Mouse (Mus musculus): ENCODE data around the gene Tmem119.

The Tmem119 gene

GRCm38 (mm10) chr5:113800280-113800679 lies at the start of gene Tmem119:
Gene Tmem119 (minus strand): TSS chr5:113800516.
- peak; percentile 50 for DNase-seq (ENCODE audit: low read depth, low spot score)

GRCm38 (mm10) chr5:113847636-113848035 lies 47.3 kb upstream of the Tmem119 start:
- DNase-seq (ENCODE audit: low read depth, low spot score): no peak

DNA sequence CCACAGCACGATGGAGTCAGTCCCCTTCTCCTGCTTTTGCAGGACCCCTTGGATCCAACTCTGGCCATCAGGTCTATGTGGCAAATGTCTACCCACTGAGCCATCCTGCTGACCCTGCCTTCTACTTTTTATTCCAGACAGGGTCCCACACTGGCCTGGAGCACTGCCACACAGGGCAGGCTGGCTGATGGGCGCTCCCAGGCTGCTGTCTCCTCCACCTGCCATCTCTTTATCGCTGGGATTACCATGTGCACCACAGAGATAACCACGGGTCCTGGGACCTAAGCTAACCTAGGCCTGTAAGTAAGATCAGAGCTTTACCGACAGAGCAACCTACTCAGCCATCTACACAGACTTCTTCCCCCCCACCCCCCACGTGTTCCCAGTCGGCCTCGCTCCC lies 46.3 kb upstream of the Tmem119 start:
- no peak for DNase-seq (ENCODE audit: low read depth, low spot score)

GRCm38 (mm10) chr5:113845627-113846026 lies 45.3 kb upstream of the Tmem119 start:
- DNase-seq (ENCODE audit: low read depth, low spot score): no peak

DNA sequence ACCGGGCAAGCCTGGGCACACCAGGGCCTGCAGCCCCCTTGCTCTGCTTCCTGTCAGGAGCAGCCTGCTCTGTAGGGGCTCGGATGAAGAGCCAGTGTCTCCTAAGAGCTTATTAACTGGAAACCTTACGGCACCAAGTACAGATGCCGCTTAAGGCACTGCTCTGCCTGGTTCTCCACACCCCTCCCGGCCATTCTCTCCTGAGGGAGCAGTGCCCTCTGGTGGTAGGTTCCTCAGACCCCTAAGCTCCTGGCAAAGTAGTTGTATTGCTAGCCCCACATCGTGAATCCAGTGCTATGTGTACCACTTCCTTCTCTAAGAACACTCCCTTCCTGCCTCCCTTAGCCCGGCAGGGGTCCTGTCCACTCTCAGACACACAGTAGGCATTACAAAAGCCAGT lies 44.4 kb upstream of the Tmem119 start:
- DNase-seq (ENCODE audit: low read depth, low spot score): peak; percentile 85

DNA sequence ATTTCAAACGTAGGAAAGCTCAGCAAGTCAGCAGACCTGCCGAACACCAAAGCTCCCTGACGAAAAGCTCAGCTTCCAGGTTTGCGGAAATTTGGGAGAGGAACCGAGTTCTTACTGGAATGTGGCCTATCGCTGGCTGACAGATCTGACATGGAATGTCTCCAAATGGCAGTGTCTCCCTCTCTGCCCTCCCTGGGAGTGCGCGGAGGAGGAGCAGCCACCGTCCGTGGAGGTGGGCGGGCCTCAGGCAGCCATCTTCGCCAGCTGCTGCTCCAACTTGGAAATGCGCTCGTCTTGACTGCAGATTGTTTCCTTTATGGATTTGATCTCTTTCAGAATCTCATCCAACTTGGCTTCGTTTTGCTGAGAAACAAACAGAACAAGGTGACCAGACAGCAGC lies 43.8 kb upstream of the Tmem119 start:
- DNase-seq (ENCODE audit: low read depth, low spot score): peak; percentile 38

DNA sequence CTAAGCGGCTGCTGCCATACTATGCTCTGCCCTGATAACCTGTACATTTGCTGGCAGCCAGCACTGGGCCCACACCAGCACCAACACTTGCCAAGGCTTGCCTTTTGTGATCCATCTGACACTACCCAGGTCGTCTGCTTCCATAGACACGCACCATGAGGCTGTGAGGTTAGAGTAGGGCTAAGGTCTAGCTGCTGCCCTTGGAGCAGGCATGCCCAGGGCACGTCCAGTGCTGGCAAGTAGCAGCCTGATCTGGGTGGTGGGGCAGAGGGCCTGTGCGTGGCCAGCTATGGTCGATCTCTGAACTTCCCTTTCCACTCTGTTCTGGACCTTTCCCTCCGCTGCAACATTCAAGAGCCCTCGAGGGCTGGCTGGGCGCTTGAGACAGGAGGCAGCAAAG lies 42.6 kb upstream of the Tmem119 start:
- peak; percentile 48 for DNase-seq (ENCODE audit: low read depth, low spot score)

- DNase-seq (ENCODE audit: low read depth, low spot score): no peak
These were observed 41.9 kb upstream of the Tmem119 start for GRCm38 (mm10) chr5:113842244-113842643.

GRCm38 (mm10) chr5:113841243-113842225 lies 41.2 kb upstream of the Tmem119 start:
- no peak for DNase-seq (ENCODE audit: low read depth, low spot score)

DNA sequence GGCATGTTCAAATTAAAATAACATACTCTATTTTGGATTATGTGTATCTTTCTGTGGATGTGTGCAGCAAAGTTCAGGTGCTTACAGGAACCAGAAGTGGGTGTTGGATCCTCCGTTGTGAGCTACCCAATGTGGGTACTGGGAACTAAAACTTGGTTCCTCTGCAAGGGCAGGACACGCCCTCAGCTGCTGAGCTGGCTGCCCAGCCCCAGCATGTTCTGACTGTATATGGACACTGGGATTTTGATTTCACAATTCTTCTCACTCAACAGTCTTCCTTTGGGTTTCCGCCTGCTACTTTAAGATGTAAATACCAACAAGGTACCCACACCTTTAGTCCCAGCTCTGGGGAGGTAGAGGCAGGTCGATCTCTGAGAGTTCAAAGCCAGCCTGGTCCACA lies 40.1 kb upstream of the Tmem119 start:
- no peak for DNase-seq (ENCODE audit: low read depth, low spot score)

- no peak for DNase-seq (ENCODE audit: low read depth, low spot score)
These were observed 36.6 kb upstream of the Tmem119 start for GRCm38 (mm10) chr5:113836961-113837360.

DNA sequence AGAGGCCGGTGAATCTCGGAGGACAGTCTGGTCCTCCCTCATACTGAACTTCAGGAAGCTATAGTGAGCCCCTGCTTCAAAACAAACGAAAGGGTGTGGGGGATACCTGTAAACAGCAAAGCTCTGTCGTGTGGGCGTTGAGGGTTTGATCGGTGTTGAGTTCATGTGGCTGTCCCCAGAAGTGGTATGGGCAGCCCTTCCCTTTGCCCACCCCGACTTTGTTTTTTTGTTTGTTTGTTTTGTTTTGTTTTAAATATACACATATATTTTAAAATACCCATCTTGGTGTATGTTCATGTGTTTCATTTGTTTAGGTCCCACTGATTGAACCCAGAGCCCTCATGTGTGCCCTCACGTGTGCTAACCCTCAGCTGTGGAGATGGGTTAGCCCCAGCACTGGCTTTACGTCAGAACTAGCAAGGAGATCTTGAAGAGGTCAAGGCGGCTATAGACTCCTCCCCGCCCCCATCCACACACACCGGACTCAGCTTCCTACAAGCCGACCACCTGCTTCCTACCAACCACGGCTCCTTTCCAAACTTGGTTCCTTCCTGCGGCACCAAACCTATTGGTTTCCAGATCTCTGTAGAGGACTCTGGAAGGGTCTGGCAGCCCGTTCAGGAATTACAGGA lies 33.1 kb upstream of the Tmem119 start:
- DNase-seq (ENCODE audit: low read depth, low spot score): no peak

GRCm38 (mm10) chr5:113832490-113832901 lies 32.2 kb upstream of the Tmem119 start, which contains the start of gene Selplg:
Gene Selplg (minus strand): TSS chr5:113832644.
- DNase-seq (ENCODE audit: low read depth, low spot score): no peak

- no peak for DNase-seq (ENCODE audit: low read depth, low spot score)
These were observed 31.4 kb upstream of the Tmem119 start for GRCm38 (mm10) chr5:113831741-113832140.

- no peak for DNase-seq (ENCODE audit: low read depth, low spot score)
These were observed 30.5 kb upstream of the Tmem119 start for GRCm38 (mm10) chr5:113830796-113831195.

GRCm38 (mm10) chr5:113830292-113830643 lies 30.0 kb upstream of the Tmem119 start:
- DNase-seq (ENCODE audit: low read depth, low spot score): no peak

GRCm38 (mm10) chr5:113829566-113830291 lies 29.4 kb upstream of the Tmem119 start:
- no peak for DNase-seq (ENCODE audit: low read depth, low spot score)

DNA sequence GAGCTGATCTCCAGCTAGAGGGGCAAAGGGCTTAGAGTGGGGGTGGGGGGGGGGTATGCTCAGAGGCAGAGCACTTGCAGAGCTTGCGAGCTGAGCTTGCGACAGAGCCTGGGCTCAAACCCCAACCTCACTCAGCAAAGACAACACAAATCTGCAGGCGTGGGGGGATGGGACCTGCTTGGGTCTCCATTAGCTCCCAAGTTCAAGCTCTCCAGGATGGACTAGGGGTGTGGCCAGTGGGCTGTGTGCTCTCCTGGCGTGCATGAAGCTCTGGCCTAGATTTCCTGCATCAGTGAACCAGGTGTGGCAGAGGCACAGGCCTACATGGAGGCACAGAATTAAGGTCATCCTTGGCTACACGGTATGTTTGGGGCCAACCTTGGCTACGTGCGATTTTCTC lies 28.2 kb upstream of the Tmem119 start:
- no peak for DNase-seq (ENCODE audit: low read depth, low spot score)

DNA sequence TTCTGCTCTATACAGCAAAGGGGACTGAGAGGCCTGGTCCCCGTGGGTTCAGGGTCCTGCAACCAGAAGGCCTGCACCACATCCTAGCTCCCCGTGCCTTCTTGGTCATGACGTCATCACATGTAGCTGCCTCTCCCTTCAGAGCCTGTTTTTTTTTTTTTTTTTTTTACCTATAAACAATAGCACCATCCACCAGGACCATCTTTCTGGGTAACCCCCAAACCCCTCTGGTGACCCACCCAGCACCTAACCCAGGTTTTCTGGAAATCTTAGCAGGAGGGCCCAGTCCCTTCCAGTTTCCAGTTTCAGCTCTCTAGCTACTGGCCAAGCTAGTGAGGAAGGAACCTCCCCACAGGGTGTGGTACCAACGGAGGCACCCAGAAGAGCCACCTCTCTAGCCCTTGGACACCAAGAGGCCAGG lies 27.7 kb upstream of the Tmem119 start:
- no peak for DNase-seq (ENCODE audit: low read depth, low spot score)

GRCm38 (mm10) chr5:113826619-113827018 lies 26.3 kb upstream of the Tmem119 start:
- DNase-seq (ENCODE audit: low read depth, low spot score): no peak

- DNase-seq (ENCODE audit: low read depth, low spot score): no peak
These were observed 25.2 kb upstream of the Tmem119 start for GRCm38 (mm10) chr5:113825558-113825957.

DNA sequence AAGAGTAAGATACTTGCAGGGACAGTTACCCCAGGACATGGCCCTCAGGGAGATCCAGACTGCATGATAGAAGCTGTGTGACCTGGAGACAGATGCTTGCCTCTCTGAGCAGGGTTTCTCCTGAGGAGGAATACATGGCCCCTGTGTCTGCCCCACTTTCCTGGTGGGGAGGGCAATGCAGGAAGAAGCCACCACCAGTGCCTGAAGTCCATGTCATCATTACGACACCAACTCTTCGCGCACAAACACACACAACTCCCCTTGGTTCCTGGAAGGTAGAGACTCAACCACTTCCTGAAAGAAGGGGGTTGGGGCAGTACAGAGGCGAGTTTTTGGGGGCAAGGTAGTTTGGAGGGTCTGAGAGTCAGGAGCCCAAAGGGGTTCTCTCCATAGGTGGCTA lies 23.9 kb upstream of the Tmem119 start:
- DNase-seq (ENCODE audit: low read depth, low spot score): no peak
